Mouse (Mus musculus): Measurements from ENCODE around the gene Dnmt3l. TPM values are rescaled to one million over a fixed set of nuclear protein-coding genes. Genes with fewer than 3 reads are reported as not detected.
"Not testable (repeated sequence)": the region's sequence is repeated elsewhere in the genome, so short reads cannot be mapped to it uniquely, and the experiment has no call there.

The Dnmt3l gene
- polyA plus RNA-seq, 1 experiment from 2014 or later, result not detected

- H3K9ac ChIP-seq; H3K9me3 ChIP-seq (replicated peaks); ATAC-seq; H3K27ac ChIP-seq; H3K27me3 ChIP-seq (replicated peaks): not testable (repeated sequence)
- peaks cover 12% of the 10 kb centered on the region for H3K36me3 ChIP-seq
- 79% methylated on average over 5 of the region's 5 CpGs for WGBS (ENCODE audit: insufficient replicate concordance)
- H3K4me2 ChIP-seq, result peak overlapping the region; percentile 98
- H3K4me1 ChIP-seq, result peaks cover 39% of the 10 kb centered on the region
- 0 out of 2 replicates have a peak overlapping the region, but pooled peaks have one; percentile 86 for H3K4me3 ChIP-seq
These were observed 30.6 kb upstream of the Dnmt3l start for GRCm38 (mm10) chr10:78011116-78011515.

- Histone ChIP-seq H3K4me1 (peaks cover 21% of the 10 kb centered on the region), H3K27ac (no peak overlapping the region), H3K4me2 (no peak overlapping the region), H3K4me3 (no peak overlapping the region), H3K9ac (no peak overlapping the region), H3K36me3 (no peaks in the 10 kb centered on the region), H3K9me3 (replicated peaks) (no peaks in the 10 kb centered on the region), H3K27me3 (replicated peaks) (peaks cover 8% of the 10 kb centered on the region)
- ATAC-seq, result no peak
- 84% methylated on average over 18 of the region's 18 CpGs for WGBS (ENCODE audit: insufficient replicate concordance)
These were observed 28.9 kb upstream of the Dnmt3l start for GRCm38 (mm10) chr10:78012661-78013495.

GRCm38 (mm10) chr10:78015489-78015888 is 26.3 kb upstream of the Dnmt3l start:
- no peak overlapping the region for H3K9ac ChIP-seq
- ATAC-seq, result no peak
- H3K27me3 ChIP-seq (replicated peaks), result peaks cover 8% of the 10 kb centered on the region
- no peak overlapping the region for H3K4me3 ChIP-seq
- no peak overlapping the region for H3K4me2 ChIP-seq
- no peaks in the 10 kb centered on the region for H3K9me3 ChIP-seq (replicated peaks)
- 64% methylated on average over 1 of the region's 1 CpGs for WGBS (ENCODE audit: insufficient replicate concordance)
- peaks cover 20% of the 10 kb centered on the region for H3K4me1 ChIP-seq
- no peak overlapping the region for H3K27ac ChIP-seq
- no peaks in the 10 kb centered on the region for H3K36me3 ChIP-seq

- H3K36me3 ChIP-seq, result no peaks in the 10 kb centered on the region
- no peak overlapping the region for H3K4me3 ChIP-seq
- H3K4me2 ChIP-seq, result no peak overlapping the region
- WGBS (ENCODE audit: insufficient replicate concordance), result 55% methylated on average over 5 of the region's 5 CpGs
- peaks cover 8% of the 10 kb centered on the region for H3K27me3 ChIP-seq (replicated peaks)
- no peak overlapping the region for H3K27ac ChIP-seq
- H3K4me1 ChIP-seq, result peaks cover 14% of the 10 kb centered on the region
- no peak for ATAC-seq
- H3K9ac ChIP-seq, result no peak overlapping the region
- H3K9me3 ChIP-seq (replicated peaks), result no peaks in the 10 kb centered on the region
These were observed 25.4 kb upstream of the Dnmt3l start for GRCm38 (mm10) chr10:78016366-78016765.

- Histone ChIP-seq H3K27me3 (replicated peaks) (peaks cover 8% of the 10 kb centered on the region), H3K9ac (no peak overlapping the region), H3K27ac (no peak overlapping the region), H3K9me3 (replicated peaks) (no peaks in the 10 kb centered on the region), H3K4me1 (peaks cover 14% of the 10 kb centered on the region), H3K4me3 (peak overlapping the region; percentile 34), H3K4me2 (peak overlapping the region; percentile 62), H3K36me3 (no peaks in the 10 kb centered on the region)
- WGBS (ENCODE audit: insufficient replicate concordance), result 15% methylated on average over 19 of the region's 19 CpGs
- peak; percentile 76 for ATAC-seq
These were observed 22.9 kb upstream of the Dnmt3l start for GRCm38 (mm10) chr10:78018797-78019203.

- H3K4me3 ChIP-seq, result no peak overlapping the region
- 0 out of 2 replicates have a peak, but pooled peaks have one; percentile 18 for ATAC-seq
- WGBS (ENCODE audit: insufficient replicate concordance), result 78% methylated on average over 4 of the region's 4 CpGs
- peaks cover 8% of the 10 kb centered on the region for H3K27me3 ChIP-seq (replicated peaks)
- no peak overlapping the region for H3K9ac ChIP-seq
- no peak overlapping the region for H3K27ac ChIP-seq
- H3K36me3 ChIP-seq, result no peaks in the 10 kb centered on the region
- H3K4me1 ChIP-seq, result peaks cover 14% of the 10 kb centered on the region
- H3K4me2 ChIP-seq, result peak overlapping the region; percentile 62
- H3K9me3 ChIP-seq (replicated peaks), result no peaks in the 10 kb centered on the region
These were observed 22.5 kb upstream of the Dnmt3l start for GRCm38 (mm10) chr10:78019291-78019690.

- WGBS (ENCODE audit: insufficient replicate concordance), result 95% methylated on average over 6 of the region's 11 CpGs
- H3K9me3 ChIP-seq (replicated peaks); H3K4me2 ChIP-seq; H3K27ac ChIP-seq; H3K4me3 ChIP-seq; H3K36me3 ChIP-seq; ATAC-seq; H3K9ac ChIP-seq; H3K27me3 ChIP-seq (replicated peaks): not testable (repeated sequence)
- peaks cover 14% of the 10 kb centered on the region for H3K4me1 ChIP-seq
These were observed 21.8 kb upstream of the Dnmt3l start for GRCm38 (mm10) chr10:78019984-78020383.

GRCm38 (mm10) chr10:78025453-78025852 is 16.3 kb upstream of the Dnmt3l start:
- H3K4me3 ChIP-seq; H3K9ac ChIP-seq; H3K4me1 ChIP-seq; H3K27ac ChIP-seq; H3K36me3 ChIP-seq; H3K27me3 ChIP-seq (replicated peaks); H3K4me2 ChIP-seq; H3K9me3 ChIP-seq (replicated peaks); ATAC-seq: not testable (repeated sequence)
- 60% methylated on average over 6 of the region's 8 CpGs for WGBS (ENCODE audit: insufficient replicate concordance)

GRCm38 (mm10) chr10:78028129-78028528 is 13.6 kb upstream of the Dnmt3l start:
- Histone ChIP-seq H3K27ac (no peak overlapping the region), H3K4me3 (no peak overlapping the region), H3K27me3 (replicated peaks) (peaks cover 23% of the 10 kb centered on the region), H3K9me3 (replicated peaks) (no peaks in the 10 kb centered on the region), H3K4me2 (no peak overlapping the region), H3K9ac (no peak overlapping the region), H3K36me3 (no peaks in the 10 kb centered on the region), H3K4me1 (no peaks in the 10 kb centered on the region)
- ATAC-seq, result no peak
- 4% methylated on average over 5 of the region's 5 CpGs for WGBS (ENCODE audit: insufficient replicate concordance)

GRCm38 (mm10) chr10:78029080-78029479 is 12.7 kb upstream of the Dnmt3l start:
- no peak for ATAC-seq
- Histone ChIP-seq H3K4me1 (no peaks in the 10 kb centered on the region), H3K4me3 (no peak overlapping the region), H3K27ac (no peak overlapping the region), H3K9ac (no peak overlapping the region), H3K27me3 (replicated peaks) (peaks cover 24% of the 10 kb centered on the region), H3K9me3 (replicated peaks) (no peaks in the 10 kb centered on the region), H3K4me2 (no peak overlapping the region), H3K36me3 (no peaks in the 10 kb centered on the region)
- 86% methylated on average over 1 of the region's 1 CpGs for WGBS (ENCODE audit: insufficient replicate concordance)

- H3K36me3 ChIP-seq, result no peaks in the 10 kb centered on the region
- H3K9me3 ChIP-seq (replicated peaks), result no peaks in the 10 kb centered on the region
- ATAC-seq, result no peak
- WGBS (ENCODE audit: insufficient replicate concordance), result 43% methylated on average over 2 of the region's 2 CpGs
- H3K4me1 ChIP-seq, result no peaks in the 10 kb centered on the region
- H3K27me3 ChIP-seq (replicated peaks), result peaks cover 36% of the 10 kb centered on the region
- H3K9ac ChIP-seq, result no peak overlapping the region
- no peak overlapping the region for H3K4me2 ChIP-seq
- no peak overlapping the region for H3K27ac ChIP-seq
- H3K4me3 ChIP-seq, result no peak overlapping the region
These were observed 9.8 kb upstream of the Dnmt3l start for GRCm38 (mm10) chr10:78031987-78032386.

- no peak overlapping the region for H3K9ac ChIP-seq
- H3K27ac ChIP-seq, result no peak overlapping the region
- H3K4me1 ChIP-seq, result no peaks in the 10 kb centered on the region
- ATAC-seq, result no peak
- no peak overlapping the region for H3K4me2 ChIP-seq
- no peaks in the 10 kb centered on the region for H3K36me3 ChIP-seq
- 65% methylated on average over 4 of the region's 4 CpGs for WGBS (ENCODE audit: insufficient replicate concordance)
- H3K27me3 ChIP-seq (replicated peaks), result peaks cover 54% of the 10 kb centered on the region
- H3K9me3 ChIP-seq (replicated peaks), result no peaks in the 10 kb centered on the region
- no peak overlapping the region for H3K4me3 ChIP-seq
These were observed 4.6 kb upstream of the Dnmt3l start for GRCm38 (mm10) chr10:78037139-78037538.

All from liver, embryonic 12.5 days (tissue).